Mouse (Mus musculus) neural tube, embryonic 13.5 days (tissue): ENCODE data around the gene Acsbg1. TPM values are rescaled to one million over a fixed set of nuclear protein-coding genes. Genes with fewer than 3 reads are reported as not detected.

ENCODE experiments used
- ATAC-seq: fragments of 200-750 bp; cut with Nextera tagmentation; 2 replicates; pipeline ENCODE4 v1.8.0; 2017; ENCODE audit warnings: low read depth, mild to moderate bottlenecking, moderate TSS enrichment, moderate library complexity
- H3K27ac ChIP-seq: fragments of 300-500 bp; sonication (generic); replicated peaks from 2 replicates; pipeline ENCODE4 v1.5.1; 2015; ENCODE audit warnings: moderate library complexity, mild to moderate bottlenecking, inconsistent platforms
- H3K27me3 ChIP-seq: fragments of 300-500 bp; sonication (generic); 2 replicates; pipeline ENCODE4 v1.6.1; 2015; ENCODE audit warnings: mild to moderate bottlenecking, inconsistent platforms
- H3K36me3 ChIP-seq: fragments of 300-500 bp; sonication (generic); 2 replicates; pipeline ENCODE4 v1.6.1; 2015; ENCODE audit warnings: mild to moderate bottlenecking, inconsistent platforms
- H3K4me1 ChIP-seq: fragments of 300-500 bp; sonication (generic); replicated peaks from 2 replicates; pipeline ENCODE4 v1.6.1; 2015; ENCODE audit warnings: inconsistent platforms
- H3K4me2 ChIP-seq: fragments of 300-500 bp; sonication (generic); 2 replicates; pipeline ENCODE4 v1.6.1; 2015; ENCODE audit warnings: inconsistent platforms, mild to moderate bottlenecking, moderate library complexity
- H3K4me3 ChIP-seq: fragments of 300-500 bp; sonication (generic); 2 replicates; pipeline ENCODE4 v1.5.1; 2015; ENCODE audit warnings: mild to moderate bottlenecking, inconsistent platforms
- H3K9ac ChIP-seq: fragments of 300-500 bp; sonication (generic); 2 replicates; pipeline ENCODE4 v1.6.1; 2015; ENCODE audit warnings: moderate library complexity, mild to moderate bottlenecking, inconsistent platforms
- H3K9me3 ChIP-seq: fragments of 300-500 bp; sonication (generic); 2 replicates; pipeline ENCODE4 v1.6.1; 2016; ENCODE audit warnings: inconsistent platforms
- WGBS: fragments of 180-500 bp; shearing (Covaris S2); methylation state at CpG from one replicate; pipeline ENCODE4 v1.1.7; 2015; 5-methylcytosine and 5-hydroxymethylcytosine counted together
- polyA plus RNA-seq: library from polyadenylated mRNA; unstranded; fragments of >200 nt; fragmentation: Nextera tagmentation; extraction: Ambion mirVana; gene quantifications from 2 replicates; pipeline ENCODE4 v1.2.1, GENCODE M21; 2015

Acsbg1 gene
- polyA plus RNA-seq, result 17.0 TPM in 2 replicates

GRCm38 (mm10) chr9:54661605-54662377, at the start of gene Acsbg1:
Gene Acsbg1, minus strand, starts transcription at chr9:54661870.
- 3% methylated on average over 10 of the region's 10 CpGs for WGBS
- H3K4me2 ChIP-seq, result peak within 1 kb of the TSS; percentile 39
- peak within 1 kb of the TSS; percentile 61 for H3K27ac ChIP-seq
- no peak within 1 kb of the TSS for H3K4me3 ChIP-seq
- H3K27me3 ChIP-seq, result no peaks in the 10 kb centered on the region
- ATAC-seq, result peak; percentile 79
- H3K9me3 ChIP-seq, result 0 out of 2 replicates have a peak, but pooled peaks cover 3% of the 10 kb centered on the region
- no peak within 1 kb of the TSS for H3K9ac ChIP-seq
- H3K36me3 ChIP-seq, result no peaks in the 10 kb centered on the region
- peaks cover 18% of the 10 kb centered on the region for H3K4me1 ChIP-seq

GRCm38 (mm10) chr9:54708085-54708484, 46.4 kb upstream of the Acsbg1 start:
- Histone ChIP-seq H3K27me3 (no peaks in the 10 kb centered on the region), H3K9ac (no peak overlapping the region), H3K4me3 (no peak overlapping the region), H3K9me3 (no peaks in the 10 kb centered on the region), H3K4me2 (no peak overlapping the region), H3K4me1 (peaks cover 11% of the 10 kb centered on the region; the same call in 1 of the 2 replicates), H3K36me3 (peaks cover 39% of the 10 kb centered on the region), H3K27ac (no peak overlapping the region)
- no peak for ATAC-seq
- WGBS, result 91% methylated on average over 5 of the region's 5 CpGs

- no peak for ATAC-seq
- no peaks in the 10 kb centered on the region for H3K27me3 ChIP-seq
- H3K9me3 ChIP-seq, result no peaks in the 10 kb centered on the region
- peaks cover 34% of the 10 kb centered on the region for H3K36me3 ChIP-seq
- 62% methylated on average over 8 of the region's 8 CpGs for WGBS
- peaks cover 13% of the 10 kb centered on the region; the same call in 1 of the 2 replicates for H3K4me1 ChIP-seq
- no peak overlapping the region for H3K4me2 ChIP-seq
- H3K4me3 ChIP-seq, result no peak overlapping the region
- H3K9ac ChIP-seq, result no peak overlapping the region
- H3K27ac ChIP-seq, result no peak overlapping the region
Measured at GRCm38 (mm10) chr9:54707288-54707999, 45.8 kb upstream of the Acsbg1 start.

- peaks cover 20% of the 10 kb centered on the region for H3K4me1 ChIP-seq
- no peaks in the 10 kb centered on the region for H3K9me3 ChIP-seq
- H3K4me3 ChIP-seq, result no peak overlapping the region
- no peak overlapping the region for H3K9ac ChIP-seq
- no peak for ATAC-seq
- 48% methylated on average over 1 of the region's 1 CpGs for WGBS
- H3K27me3 ChIP-seq, result peaks cover 17% of the 10 kb centered on the region
- H3K36me3 ChIP-seq, result peaks cover 16% of the 10 kb centered on the region
- H3K4me2 ChIP-seq, result no peak overlapping the region
- no peak overlapping the region for H3K27ac ChIP-seq
Measured at GRCm38 (mm10) chr9:54705561-54705960, 43.9 kb upstream of the Acsbg1 start.

- no peak overlapping the region for H3K27ac ChIP-seq
- peaks cover 11% of the 10 kb centered on the region for H3K36me3 ChIP-seq
- no peaks in the 10 kb centered on the region for H3K9me3 ChIP-seq
- H3K4me1 ChIP-seq, result peaks cover 30% of the 10 kb centered on the region
- WGBS, result 75% methylated on average over 5 of the region's 5 CpGs
- no peak overlapping the region for H3K4me2 ChIP-seq
- H3K4me3 ChIP-seq, result no peak overlapping the region
- H3K9ac ChIP-seq, result no peak overlapping the region
- peaks cover 29% of the 10 kb centered on the region for H3K27me3 ChIP-seq
- no peak for ATAC-seq
Measured at GRCm38 (mm10) chr9:54704361-54704760, 42.7 kb upstream of the Acsbg1 start.

- Histone ChIP-seq H3K36me3 (no peaks in the 10 kb centered on the region), H3K4me3 (no peak overlapping the region), H3K27ac (no peak overlapping the region), H3K27me3 (peaks cover 43% of the 10 kb centered on the region), H3K4me2 (no peak overlapping the region), H3K9me3 (no peaks in the 10 kb centered on the region), H3K4me1 (peaks cover 30% of the 10 kb centered on the region), H3K9ac (no peak overlapping the region)
- 76% methylated on average over 2 of the region's 2 CpGs for WGBS
- no peak for ATAC-seq
Measured at GRCm38 (mm10) chr9:54702581-54702980, 40.9 kb upstream of the Acsbg1 start.

GRCm38 (mm10) chr9:54700746-54701145, 39.1 kb upstream of the Acsbg1 start:
- no peak for ATAC-seq
- Histone ChIP-seq H3K4me3 (no peak overlapping the region), H3K9me3 (no peaks in the 10 kb centered on the region), H3K9ac (no peak overlapping the region), H3K4me2 (peak overlapping the region; percentile 87), H3K27ac (no peak overlapping the region), H3K27me3 (peaks cover 49% of the 10 kb centered on the region), H3K36me3 (no peaks in the 10 kb centered on the region), H3K4me1 (peaks cover 30% of the 10 kb centered on the region)
- WGBS, result 82% methylated on average over 7 of the region's 7 CpGs

GRCm38 (mm10) chr9:54700174-54700475, 38.5 kb upstream of the Acsbg1 start:
- Histone ChIP-seq H3K4me2 (peak overlapping the region; percentile 87), H3K27ac (no peak overlapping the region), H3K9ac (peak overlapping the region; percentile 71), H3K4me1 (peaks cover 24% of the 10 kb centered on the region), H3K36me3 (no peaks in the 10 kb centered on the region), H3K4me3 (peak overlapping the region; percentile 69), H3K9me3 (no peaks in the 10 kb centered on the region), H3K27me3 (peaks cover 53% of the 10 kb centered on the region)
- no peak; the same call in 1 of the 2 replicates for ATAC-seq
- 28% methylated on average over 9 of the region's 9 CpGs for WGBS

GRCm38 (mm10) chr9:54699345-54700173, 37.9 kb upstream of the Acsbg1 start:
- peak; percentile 79 for ATAC-seq
- H3K27ac ChIP-seq, result no peak overlapping the region
- no peaks in the 10 kb centered on the region for H3K9me3 ChIP-seq
- WGBS, result under 1% methylated on average over 92 of the region's 92 CpGs
- peak overlapping the region; percentile 69 for H3K4me3 ChIP-seq
- peaks cover 23% of the 10 kb centered on the region for H3K4me1 ChIP-seq
- H3K27me3 ChIP-seq, result peaks cover 58% of the 10 kb centered on the region
- H3K36me3 ChIP-seq, result no peaks in the 10 kb centered on the region
- peak overlapping the region; percentile 87 for H3K4me2 ChIP-seq
- peak overlapping the region; percentile 71 for H3K9ac ChIP-seq

- Histone ChIP-seq H3K4me2 (peak overlapping the region; percentile 87), H3K4me3 (peak overlapping the region; percentile 69), H3K36me3 (no peaks in the 10 kb centered on the region), H3K9me3 (no peaks in the 10 kb centered on the region), H3K27ac (no peak overlapping the region), H3K4me1 (peaks cover 23% of the 10 kb centered on the region), H3K27me3 (peaks cover 58% of the 10 kb centered on the region), H3K9ac (peak overlapping the region; percentile 71)
- 8% methylated on average over 27 of the region's 27 CpGs for WGBS
- ATAC-seq, result peak; percentile 54; the same call in 1 of the 2 replicates
Measured at GRCm38 (mm10) chr9:54699087-54699344, 37.3 kb upstream of the Acsbg1 start.

GRCm38 (mm10) chr9:54698318-54699086, 36.8 kb upstream of the Acsbg1 start, which contains the start of gene Dnaja4:
Gene Dnaja4, plus strand, starts transcription at chr9:54698873.
- peak within 1 kb of the TSS; percentile 87 for H3K4me2 ChIP-seq
- H3K9ac ChIP-seq, result peak within 1 kb of the TSS; percentile 71
- no peak within 1 kb of the TSS for H3K27ac ChIP-seq
- 68% methylated on average over 17 of the region's 17 CpGs for WGBS
- ATAC-seq, result peak; percentile 20; the same call in 1 of the 2 replicates
- H3K4me3 ChIP-seq, result peak within 1 kb of the TSS; percentile 69
- no peaks in the 10 kb centered on the region for H3K36me3 ChIP-seq
- peaks cover 23% of the 10 kb centered on the region for H3K4me1 ChIP-seq
- H3K9me3 ChIP-seq, result no peaks in the 10 kb centered on the region
- H3K27me3 ChIP-seq, result peaks cover 58% of the 10 kb centered on the region
